Mouse (Mus musculus) ES-Bruce4 (cell line): ENCODE results near the gene Pcbd2.

Experiments
- CTCF ChIP-seq: IDR thresholded peaks from one replicate; pipeline ENCODE4 v1.8.1; 2011; ENCODE audit warnings: low read depth, low read length
- POLR2A ChIP-seq: IDR thresholded peaks from one replicate; pipeline ENCODE4 v1.8.1; 2011; ENCODE audit warnings: low read length; ENCODE audit not compliant: insufficient read depth

DNA sequence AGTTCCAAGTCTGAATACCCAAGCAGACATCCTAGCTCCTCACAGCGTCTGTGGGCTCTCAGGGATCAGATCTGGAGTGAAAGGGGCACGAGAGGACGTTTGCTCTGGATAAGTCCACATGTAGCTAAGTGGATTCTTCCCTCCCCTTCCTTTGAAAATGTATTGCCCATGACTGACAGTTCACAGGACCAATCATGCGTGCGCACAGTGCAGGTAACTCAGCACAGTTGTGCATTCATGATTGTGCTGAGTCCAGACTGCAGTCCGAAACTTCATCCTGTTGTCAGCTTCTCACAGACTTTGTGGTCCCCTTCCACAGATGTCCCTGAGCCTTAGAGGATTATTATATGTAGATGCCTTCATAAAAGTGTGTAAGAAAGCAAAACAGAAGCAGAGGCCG is 47.2 kb downstream of the Pcbd2 start:
- no peak for TF ChIP-seq POLR2A
- TF ChIP-seq CTCF = no peak
